Mouse (Mus musculus) MEL (cell line): ENCODE measurements around the gene Polr3h.

Experiments
- CHD1 ChIP-seq: IDR thresholded peaks from 2 replicates; pipeline ENCODE4 v1.6.1; 2012; ENCODE audit warnings: low read depth, mild to moderate bottlenecking, inconsistent platforms, low read length, improper control_type of control experiment
- CTCF ChIP-seq, 3 experiments: IDR thresholded peaks in 2 of 3; conservative IDR thresholded peaks in 1 of 3; 2 replicates each; pipeline ENCODE4 v1.5.1; 2011 to 2012; ENCODE audit warnings: low read length in 3 of 3, low read depth in 2 of 3, mild to moderate bottlenecking in 2 of 3, improper control_type of control experiment in 1 of 3, inconsistent platforms in 1 of 3, mixed read lengths in 1 of 3, moderate library complexity in 1 of 3; ENCODE audit not compliant: control insufficient read depth in 1 of 3, insufficient read depth in 1 of 3, poor library complexity in 1 of 3, severe bottlenecking in 1 of 3
- EP300 ChIP-seq, 2 experiments: IDR thresholded peaks; 2 replicates each; pipeline ENCODE4 v1.6.1; 2011; ENCODE audit warnings: improper control_type of control experiment in 2 of 2, low read length in 2 of 2, low read depth in 1 of 2, mild to moderate bottlenecking in 1 of 2
- MAX ChIP-seq: IDR thresholded peaks from 2 replicates; pipeline ENCODE4 v1.6.1; 2011; ENCODE audit warnings: low read length, improper control_type of control experiment
- MAZ ChIP-seq: IDR thresholded peaks from 2 replicates; pipeline ENCODE4 v1.6.1; 2012; ENCODE audit warnings: low read depth, mild to moderate bottlenecking, inconsistent platforms, low read length, improper control_type of control experiment
- POLR2A ChIP-seq, 2 experiments: IDR thresholded peaks; 2 replicates each; pipeline ENCODE4 v1.6.1; 2011 to 2012; ENCODE audit warnings: low read length in 2 of 2, mild to moderate bottlenecking in 2 of 2, control low read depth in 1 of 2, improper control_type of control experiment in 1 of 2, low read depth in 1 of 2, moderate library complexity in 1 of 2; ENCODE audit not compliant: control insufficient read depth in 1 of 2, insufficient read depth in 1 of 2, poor library complexity in 1 of 2
- POLR2AphosphoS2 ChIP-seq: IDR thresholded peaks from 2 replicates; pipeline ENCODE4 v1.6.1; 2011; ENCODE audit warnings: low read length, improper control_type of control experiment
- SIN3A ChIP-seq: IDR thresholded peaks from 2 replicates; pipeline ENCODE4 v1.6.1; 2012; ENCODE audit warnings: low read length, improper control_type of control experiment, inconsistent platforms
- TBP ChIP-seq: IDR thresholded peaks from 2 replicates; pipeline ENCODE4 v1.8.0; 2011; ENCODE audit warnings: low read depth, low read length, improper control_type of control experiment
- ZKSCAN1 ChIP-seq: IDR thresholded peaks from 2 replicates; pipeline ENCODE4 v1.6.1; 2012; ENCODE audit warnings: low read depth, mild to moderate bottlenecking, inconsistent platforms, low read length, improper control_type of control experiment, moderate library complexity

DNA sequence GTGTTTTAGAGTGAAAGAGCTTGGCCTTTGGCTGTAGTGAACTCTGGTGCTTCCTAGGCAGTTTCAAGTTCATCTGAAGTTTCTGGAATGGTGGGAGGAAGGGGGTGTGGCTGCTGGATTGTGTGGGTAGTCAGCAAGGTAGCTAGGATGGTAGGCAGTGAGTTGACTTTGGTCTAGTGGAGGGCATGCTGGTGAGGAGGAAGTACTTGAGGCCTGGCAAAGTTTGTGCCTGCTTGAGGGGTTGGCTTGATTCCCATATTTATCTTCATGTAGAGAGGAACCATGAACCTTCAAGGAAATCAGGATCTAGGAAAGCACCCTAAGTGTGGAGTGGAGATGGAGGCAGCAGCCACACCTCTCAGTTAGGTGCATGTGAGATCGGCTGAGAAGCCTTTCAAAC lies 32.0 kb downstream of the Polr3h start:
- TF ChIP-seq CTCF (IDR thresholded peaks at IDR 0.05 in 2 of 3, conservative IDR thresholded peaks at IDR 0.05 in 1 of 3; ENCODE audit: control insufficient read depth in 1 of 3, insufficient read depth in 1 of 3, low read depth in 2 of 3, low read length in 3 of 3, poor library complexity in 1 of 3, severe bottlenecking in 1 of 3), result no peak
- no peak for TF ChIP-seq TBP
- TF ChIP-seq CHD1, result no peak
- TF ChIP-seq EP300 (IDR thresholded peaks at IDR 0.05; ENCODE audit: low read depth in 1 of 2, low read length in 2 of 2), result no peak
- TF ChIP-seq MAZ, result no peak
- no peak for TF ChIP-seq POLR2AphosphoS2
- no peak for TF ChIP-seq SIN3A
- TF ChIP-seq POLR2A (IDR thresholded peaks at IDR 0.05; ENCODE audit: control insufficient read depth in 1 of 2, insufficient read depth in 1 of 2, low read depth in 1 of 2, low read length in 2 of 2, poor library complexity in 1 of 2), result no peak
- TF ChIP-seq MAX, result no peak
- no peak for TF ChIP-seq ZKSCAN1
